Mouse (Mus musculus) G1E (cell line): ENCODE measurements at regions not wholly inside any gene's neighbourhood (a gene's known extent, or its start where the extent isn't known, plus 50 kb on each side); places are given as distances from the start of the nearest gene placed in this dataset.

ENCODE experiments used
- ATAC-seq: 2 replicates; pipeline ENCODE4 v1.8.0; 2016; ENCODE audit warnings: mild to moderate bottlenecking; ENCODE audit not compliant: insufficient number of reproducible peaks, poor library complexity, low FRiP score, severe bottlenecking; ENCODE audit errors: extremely low read depth
- DNase-seq: peaks from one replicate; pipeline ENCODE4 v3.0.0; 2012; ENCODE audit warnings: low spot score
- H3K27me3 ChIP-seq: 2 replicates; pipeline ENCODE4 v1.6.1; 2012; ENCODE audit warnings: mild to moderate bottlenecking, low read length, inconsistent platforms; ENCODE audit not compliant: insufficient read depth
- H3K36me3 ChIP-seq: replicated peaks from 2 replicates; pipeline ENCODE3; 2012; ENCODE audit warnings: mild to moderate bottlenecking, inconsistent platforms
- H3K4me1 ChIP-seq: 2 replicates; pipeline ENCODE4 v1.6.1; 2012; ENCODE audit warnings: low read depth, low read length, inconsistent platforms, mixed read lengths; ENCODE audit not compliant: insufficient read depth
- H3K4me3 ChIP-seq: 2 replicates; pipeline ENCODE4 v1.5.1; 2012; ENCODE audit warnings: low read depth, mild to moderate bottlenecking, inconsistent platforms, low read length, moderate library complexity, mixed read lengths
- H3K9me3 ChIP-seq: replicated peaks from 2 replicates; pipeline ENCODE4 v1.6.1; 2012; ENCODE audit warnings: inconsistent platforms
- CTCF ChIP-seq: IDR thresholded peaks from 2 replicates; pipeline ENCODE4 v1.5.1; 2012; ENCODE audit warnings: low read depth, low read length, inconsistent platforms, mixed read lengths
- GATA1 ChIP-seq: IDR thresholded peaks from 2 replicates; pipeline ENCODE4 v1.6.1; 2012; ENCODE audit warnings: borderline replicate concordance, low read length, inconsistent platforms, mixed read lengths
- GATA2 ChIP-seq: IDR thresholded peaks from 2 replicates; pipeline ENCODE4 v1.6.1; 2012; ENCODE audit warnings: low read depth, low read length, inconsistent platforms, borderline replicate concordance
- POLR2AphosphoS5 ChIP-seq: IDR thresholded peaks from 2 replicates; pipeline ENCODE4 v1.6.1; 2012; ENCODE audit warnings: low read depth, low read length, inconsistent platforms; ENCODE audit not compliant: insufficient replicate concordance
- TAL1 ChIP-seq: conservative IDR thresholded peaks from 2 replicates; pipeline ENCODE4 v1.6.1; 2012; ENCODE audit warnings: low read depth, low read length, inconsistent platforms, mixed read lengths

- ATAC-seq (no peak), DNase-seq (no peak)
- peaks cover 8% of the 10 kb centered on the region for H3K9me3 ChIP-seq
- H3K27me3 ChIP-seq, result no peaks in the 10 kb centered on the region
- H3K4me1 ChIP-seq, result no peaks in the 10 kb centered on the region
- no peaks in the 10 kb centered on the region for H3K36me3 ChIP-seq
- no peak for TF ChIP-seq CTCF
- TF ChIP-seq GATA2, result no peak
- TF ChIP-seq TAL1, result no peak
- TF ChIP-seq POLR2AphosphoS5, result no peak
- TF ChIP-seq GATA1, result no peak
- no peak overlapping the region for H3K4me3 ChIP-seq
Measured at GRCm38 (mm10) chr1:41918394-41919262, 776.9 kb upstream of the Pou3f3 start.

GRCm38 (mm10) chr1:41933777-41934176 lies 761.8 kb upstream of the Pou3f3 start:
- TF ChIP-seq GATA1 (no peak), POLR2AphosphoS5 (no peak), CTCF (no peak), GATA2 (no peak), TAL1 (no peak)
- no peak overlapping the region for H3K4me3 ChIP-seq
- no peak for ATAC-seq

GRCm38 (mm10) chr1:41935912-41936478 lies 759.6 kb upstream of the Pou3f3 start:
- peaks cover 2% of the 10 kb centered on the region for H3K9me3 ChIP-seq
- no peak for TF ChIP-seq GATA2
- H3K4me3 ChIP-seq, result no peak overlapping the region
- H3K4me1 ChIP-seq, result no peaks in the 10 kb centered on the region
- DNase-seq, result no peak
- H3K36me3 ChIP-seq, result no peaks in the 10 kb centered on the region
- ATAC-seq, result no peak
- H3K27me3 ChIP-seq, result no peaks in the 10 kb centered on the region

More at GRCm38 (mm10) chr1:41933777-41934176, 761.8 kb upstream of the Pou3f3 start:
- no peaks in the 10 kb centered on the region for H3K36me3 ChIP-seq
- no peaks in the 10 kb centered on the region for H3K4me1 ChIP-seq
- H3K27me3 ChIP-seq, result no peaks in the 10 kb centered on the region
- H3K9me3 ChIP-seq, result peaks cover 2% of the 10 kb centered on the region
- no peak for DNase-seq

- no peak overlapping the region for H3K4me3 ChIP-seq
- peaks cover 4% of the 10 kb centered on the region for H3K9me3 ChIP-seq
- no peaks in the 10 kb centered on the region for H3K4me1 ChIP-seq
- no peaks in the 10 kb centered on the region for H3K36me3 ChIP-seq
- no peaks in the 10 kb centered on the region for H3K27me3 ChIP-seq
- DNase-seq, result no peak
- TF ChIP-seq POLR2AphosphoS5 (no peak), GATA1 (no peak), TAL1 (no peak), CTCF (no peak), GATA2 (no peak)
- ATAC-seq, result no peak
Measured at GRCm38 (mm10) chr1:41960982-41961381, 734.6 kb upstream of the Pou3f3 start.

DNA sequence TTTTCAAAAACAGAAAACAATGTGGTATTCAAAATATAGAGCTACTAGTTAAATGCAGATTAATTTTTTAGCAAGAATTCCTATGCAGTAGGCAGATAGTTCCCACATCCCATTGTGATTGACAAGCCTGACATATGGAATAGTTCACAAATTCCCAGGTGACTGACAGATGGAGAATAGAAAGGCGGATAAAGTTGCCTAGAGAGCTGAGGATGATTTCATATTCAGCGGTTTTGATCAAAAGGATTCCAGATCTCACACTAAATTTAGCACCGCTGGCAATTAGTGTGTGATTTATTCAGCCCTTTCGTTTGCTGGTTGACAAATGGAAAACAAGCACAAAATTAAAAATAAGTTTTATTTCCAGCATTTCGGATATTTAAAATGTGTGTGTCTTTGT lies 714.0 kb upstream of the Pou3f3 start:
- DNase-seq (no peak), ATAC-seq (no peak)
- H3K27me3 ChIP-seq, result no peaks in the 10 kb centered on the region
- H3K36me3 ChIP-seq, result no peaks in the 10 kb centered on the region
- no peak overlapping the region for H3K4me3 ChIP-seq
- TF ChIP-seq GATA1 (no peak), POLR2AphosphoS5 (no peak), TAL1 (no peak), GATA2 (no peak), CTCF (no peak)
- no peaks in the 10 kb centered on the region for H3K4me1 ChIP-seq
- peaks cover 11% of the 10 kb centered on the region for H3K9me3 ChIP-seq

- H3K9me3 ChIP-seq, result 0 out of 2 replicates have a peak, but pooled peaks cover 4% of the 10 kb centered on the region
- ATAC-seq (no peak), DNase-seq (no peak)
- H3K4me3 ChIP-seq, result no peak overlapping the region
- no peaks in the 10 kb centered on the region for H3K4me1 ChIP-seq
- H3K27me3 ChIP-seq, result no peaks in the 10 kb centered on the region
- no peaks in the 10 kb centered on the region for H3K36me3 ChIP-seq
- TF ChIP-seq CTCF, result no peak
- TF ChIP-seq TAL1, result no peak
- no peak for TF ChIP-seq POLR2AphosphoS5
- no peak for TF ChIP-seq GATA2
Measured at GRCm38 (mm10) chr1:42006235-42006634, 689.3 kb upstream of the Pou3f3 start.
